Mouse (Mus musculus) embryonic facial prominence, embryonic 15.5 days (tissue): ENCODE measurements around the gene B4galnt2. TPM values are rescaled to one million over a fixed set of nuclear protein-coding genes. Genes with fewer than 3 reads are reported as not detected.

Experiments used
- ATAC-seq: fragments of 200-750 bp; cut with Nextera tagmentation; 2 replicates; pipeline ENCODE4 v1.8.0; 2017; ENCODE audit warnings: low read depth, moderate TSS enrichment; ENCODE audit not compliant: insufficient number of reproducible peaks, low FRiP score, low TSS enrichment
- H3K27ac ChIP-seq: fragments of 300-500 bp; sonication (generic); replicated peaks from 2 replicates; pipeline ENCODE4 v1.5.1; 2015; ENCODE audit warnings: mild to moderate bottlenecking, inconsistent platforms
- H3K27me3 ChIP-seq: fragments of 300-500 bp; sonication (generic); 2 replicates; pipeline ENCODE4 v1.6.1; 2015; ENCODE audit warnings: inconsistent platforms
- H3K36me3 ChIP-seq: fragments of 300-500 bp; sonication (generic); 2 replicates; pipeline ENCODE4 v1.6.1; 2015; ENCODE audit warnings: mild to moderate bottlenecking, inconsistent platforms
- H3K4me1 ChIP-seq: fragments of 300-500 bp; sonication (generic); 2 replicates; pipeline ENCODE4 v1.6.1; 2015; ENCODE audit warnings: inconsistent platforms
- H3K4me2 ChIP-seq: fragments of 300-500 bp; sonication (generic); replicated peaks from 2 replicates; pipeline ENCODE4 v1.6.1; 2015; ENCODE audit warnings: mild to moderate bottlenecking, inconsistent platforms
- H3K4me3 ChIP-seq: fragments of 300-500 bp; sonication (generic); replicated peaks from 2 replicates; pipeline ENCODE4 v1.5.1; 2015; ENCODE audit warnings: mild to moderate bottlenecking, inconsistent platforms
- H3K9ac ChIP-seq: fragments of 300-500 bp; sonication (generic); 2 replicates; pipeline ENCODE4 v1.6.1; 2015; ENCODE audit warnings: inconsistent platforms
- H3K9me3 ChIP-seq: fragments of 300-500 bp; sonication (generic); replicated peaks from 2 replicates; pipeline ENCODE4 v1.6.1; 2016; ENCODE audit warnings: inconsistent platforms
- whole genome bisulfite sequencing: fragments of 180-500 bp; shearing (Covaris S2); methylation state at CpG from one replicate; pipeline ENCODE4 v1.1.7; 2015; 5-methylcytosine and 5-hydroxymethylcytosine counted together
- polyA plus RNA-seq: library from polyadenylated mRNA; unstranded; fragments of >200 nt; fragmentation: Nextera tagmentation; extraction: Ambion mirVana; gene quantifications from 2 replicates; pipeline ENCODE4 v1.2.1, GENCODE M21; 2015

Gene B4galnt2
- polyA plus RNA-seq, 1 experiment from 2014 or later: 0.09 TPM

DNA sequence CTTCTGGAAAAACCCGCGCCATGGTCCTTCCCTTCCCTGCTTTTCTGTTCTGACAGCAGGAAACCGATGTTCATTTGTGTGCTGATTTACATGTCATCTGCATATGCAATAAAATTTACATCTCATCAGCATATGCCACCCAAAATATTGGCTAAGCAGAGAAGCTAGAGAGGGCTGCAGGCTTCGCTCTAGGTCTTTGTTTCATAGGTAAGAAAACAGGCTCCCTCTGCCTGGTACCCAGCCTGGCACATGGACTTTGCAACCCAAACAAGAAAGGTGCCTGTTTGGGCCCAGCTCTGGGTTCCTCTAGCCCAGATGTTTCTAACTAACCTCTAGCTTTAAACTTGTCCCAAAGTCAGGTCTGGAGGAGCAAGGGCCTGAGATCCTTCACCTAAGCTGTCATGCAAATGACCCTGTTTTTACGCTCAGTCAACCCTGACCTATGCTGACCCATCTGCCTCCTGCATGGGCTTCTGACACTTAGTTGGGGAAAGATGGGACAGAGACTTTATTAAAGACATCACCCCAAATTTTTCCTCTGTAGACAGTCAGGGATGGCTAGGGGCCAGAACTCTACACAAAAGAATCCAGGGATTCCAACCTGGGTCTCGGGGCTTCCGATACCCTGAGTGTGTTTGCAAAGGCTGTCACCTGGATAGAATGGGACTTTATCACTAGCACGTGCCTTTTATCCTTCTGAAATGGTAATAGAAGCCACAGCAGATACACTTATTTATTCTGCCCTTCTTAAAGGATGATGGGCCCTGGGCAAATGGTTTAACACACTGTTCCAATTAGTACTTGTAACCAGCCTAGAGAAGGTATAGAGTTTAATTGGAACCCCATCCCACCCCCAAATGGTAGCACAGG is 75.5 kb downstream of the B4galnt2 start:
- 75% methylated on average over 8 of the region's 8 CpGs for WGBS
- H3K27me3 ChIP-seq: peaks cover 42% of the 10 kb centered on the region

GRCm38 (mm10) chr11:95838598-95838997 is 76.1 kb downstream of the B4galnt2 start:
- no peak overlapping the region for H3K9ac ChIP-seq

More for the DNA sequence above, 75.5 kb downstream of the B4galnt2 start:
- peaks cover 40% of the 10 kb centered on the region for H3K4me1 ChIP-seq
- H3K9ac ChIP-seq: no peak overlapping the region
- H3K4me2 ChIP-seq: no peak overlapping the region
- H3K27ac ChIP-seq: no peak overlapping the region
- no peak overlapping the region for H3K4me3 ChIP-seq
- no peak for ATAC-seq
- H3K9me3 ChIP-seq: no peaks in the 10 kb centered on the region
- no peaks in the 10 kb centered on the region for H3K36me3 ChIP-seq

DNA sequence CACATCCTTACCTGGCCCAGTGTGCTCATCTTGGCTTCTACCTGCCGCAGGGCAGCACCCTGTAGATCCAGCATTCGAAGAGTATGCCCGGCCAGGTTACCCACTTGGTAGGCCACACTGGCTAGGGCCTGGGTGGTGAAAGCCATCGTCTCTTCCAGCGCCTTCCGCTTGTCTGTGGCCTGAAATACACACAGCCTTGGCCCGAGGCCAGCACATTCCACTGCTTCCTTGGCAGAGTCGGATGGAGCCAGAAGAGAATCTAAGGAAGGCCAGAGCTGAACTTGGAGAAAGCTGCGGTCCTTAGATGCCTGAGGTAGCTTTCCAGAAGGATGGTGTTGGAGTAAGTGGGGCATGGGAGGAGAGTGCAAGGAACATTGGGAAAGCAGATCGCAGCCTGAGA is 77.6 kb downstream of the B4galnt2 start, which contains the start of gene Gngt2:
Gene Gngt2, plus strand, starts transcription at position 158 of the 400 bp plus-strand sequence.
- Histone ChIP-seq H3K9ac (no peak within 1 kb of the TSS), H3K36me3 (no peaks in the 10 kb centered on the region), H3K27me3 (peaks cover 61% of the 10 kb centered on the region), H3K4me1 (peaks cover 44% of the 10 kb centered on the region), H3K4me3 (no peak within 1 kb of the TSS), H3K4me2 (peak within 1 kb of the TSS; percentile 24; the same call in 1 of the 2 replicates), H3K27ac (peak within 1 kb of the TSS; percentile 22; the same call in 1 of the 2 replicates), H3K9me3 (no peaks in the 10 kb centered on the region)
- ATAC-seq: 0 out of 2 replicates have a peak, but pooled peaks have one; percentile 5
- whole genome bisulfite sequencing: 43% methylated on average over 10 of the region's 10 CpGs

More at GRCm38 (mm10) chr11:95838598-95838997, 76.1 kb downstream of the B4galnt2 start:
- 75% methylated on average over 4 of the region's 4 CpGs for WGBS
- Histone ChIP-seq H3K9me3 (no peaks in the 10 kb centered on the region), H3K27me3 (peaks cover 46% of the 10 kb centered on the region), H3K4me3 (no peak overlapping the region), H3K27ac (no peak overlapping the region), H3K4me2 (no peak overlapping the region), H3K36me3 (no peaks in the 10 kb centered on the region), H3K4me1 (peaks cover 47% of the 10 kb centered on the region)
- ATAC-seq: no peak

DNA sequence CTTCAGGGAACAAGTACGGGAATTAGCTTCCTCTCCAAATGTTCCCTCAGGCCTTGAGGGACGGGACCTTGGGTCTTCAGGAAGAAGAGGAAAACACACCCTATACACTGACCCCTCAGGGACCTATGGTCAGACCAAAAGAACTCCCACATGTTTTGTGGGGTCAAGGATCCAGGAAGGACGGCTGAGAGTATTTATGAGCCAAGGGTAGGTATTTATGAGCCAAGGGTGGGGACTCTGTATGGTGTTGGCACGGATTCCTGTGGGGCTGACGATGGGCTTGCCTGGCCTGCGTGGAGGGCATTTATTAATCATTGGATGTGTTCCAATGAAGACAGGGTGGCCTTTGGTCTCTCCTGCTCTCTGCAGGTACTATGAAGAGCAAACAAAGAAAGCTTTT is 78.3 kb downstream of the B4galnt2 start:
- no peaks in the 10 kb centered on the region for H3K9me3 ChIP-seq
- no peak overlapping the region for H3K4me3 ChIP-seq
- H3K4me1 ChIP-seq: peaks cover 42% of the 10 kb centered on the region
- H3K27me3 ChIP-seq: peaks cover 61% of the 10 kb centered on the region
- H3K9ac ChIP-seq: no peak overlapping the region
- WGBS: 49% methylated on average over 6 of the region's 6 CpGs
- no peak overlapping the region for H3K4me2 ChIP-seq
- no peak for ATAC-seq
- no peak overlapping the region for H3K27ac ChIP-seq
- no peaks in the 10 kb centered on the region for H3K36me3 ChIP-seq

- WGBS: 43% methylated on average over 6 of the region's 6 CpGs
- no peaks in the 10 kb centered on the region for H3K9me3 ChIP-seq
Observed at GRCm38 (mm10) chr11:95835832-95836231, 78.9 kb downstream of the B4galnt2 start.

DNA sequence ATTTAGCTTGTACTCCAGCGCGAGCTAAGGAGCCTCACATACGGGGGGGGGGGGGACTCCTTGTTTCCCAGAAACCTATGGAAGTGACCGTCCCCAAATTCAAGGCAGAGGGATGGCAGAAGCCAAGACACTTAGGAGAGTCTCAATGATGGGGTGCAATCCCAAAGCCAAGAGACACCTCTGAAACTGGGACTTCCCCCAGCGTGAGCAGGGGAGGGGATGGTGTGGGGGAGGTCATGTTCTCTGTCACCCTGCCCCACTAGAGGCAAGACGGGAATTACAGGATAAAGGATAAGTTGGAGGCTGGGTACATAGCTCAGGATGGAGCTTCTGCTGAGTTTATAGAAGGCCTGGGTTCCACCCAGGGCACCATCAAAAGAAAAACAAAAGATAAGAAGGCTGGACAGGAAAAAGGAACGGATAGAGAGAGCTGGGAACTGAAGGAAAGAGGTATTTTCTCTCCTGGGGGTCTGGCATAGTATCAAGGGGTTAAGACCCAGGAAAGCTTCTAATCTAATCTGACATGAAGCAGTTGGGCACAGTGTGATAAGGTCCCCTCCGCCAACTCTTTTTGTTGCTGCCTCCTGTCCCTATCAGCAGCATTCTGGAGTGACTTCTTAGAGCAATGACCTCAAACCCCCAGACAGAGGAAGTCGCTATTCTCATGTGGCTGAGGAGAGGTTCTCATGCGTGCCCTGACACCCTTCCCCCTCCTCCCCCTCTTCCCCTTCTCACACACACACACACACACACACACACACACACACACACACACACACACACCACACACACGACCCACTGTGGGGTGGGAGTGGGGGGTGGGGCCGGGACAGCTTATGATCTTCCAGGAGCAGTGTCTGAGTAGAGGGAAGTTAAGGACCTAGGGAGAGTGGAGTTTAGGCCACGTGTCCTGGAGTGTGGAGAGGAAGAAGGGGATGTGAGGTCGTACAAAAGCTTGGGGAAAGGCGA is 79.7 kb downstream of the B4galnt2 start:
- WGBS: 22% methylated on average over 15 of the region's 15 CpGs
- no peak overlapping the region for H3K27ac ChIP-seq
- peaks cover 56% of the 10 kb centered on the region for H3K4me1 ChIP-seq
- peaks cover 72% of the 10 kb centered on the region for H3K27me3 ChIP-seq
- H3K4me2 ChIP-seq: no peak overlapping the region; the same call in 1 of the 2 replicates
- H3K9ac ChIP-seq: no peak overlapping the region
- H3K9me3 ChIP-seq: no peaks in the 10 kb centered on the region
- no peak for ATAC-seq
- no peaks in the 10 kb centered on the region for H3K36me3 ChIP-seq
- H3K4me3 ChIP-seq: no peak overlapping the region

More at GRCm38 (mm10) chr11:95835832-95836231, 78.9 kb downstream of the B4galnt2 start:
- no peak overlapping the region for H3K27ac ChIP-seq
- peaks cover 48% of the 10 kb centered on the region for H3K4me1 ChIP-seq
- H3K27me3 ChIP-seq: peaks cover 64% of the 10 kb centered on the region
- H3K4me3 ChIP-seq: no peak overlapping the region
- no peaks in the 10 kb centered on the region for H3K36me3 ChIP-seq
- H3K4me2 ChIP-seq: no peak overlapping the region
- no peak overlapping the region for H3K9ac ChIP-seq
- ATAC-seq: no peak

- Histone ChIP-seq H3K4me1 (peaks cover 58% of the 10 kb centered on the region), H3K4me3 (no peak overlapping the region), H3K9ac (no peak overlapping the region), H3K4me2 (peak overlapping the region; percentile 15), H3K27ac (no peak overlapping the region), H3K27me3 (peaks cover 80% of the 10 kb centered on the region), H3K36me3 (no peaks in the 10 kb centered on the region), H3K9me3 (no peaks in the 10 kb centered on the region)
- ATAC-seq: 0 out of 2 replicates have a peak, but pooled peaks have one; percentile 21
- 7% methylated on average over 22 of the region's 22 CpGs for WGBS
Observed at GRCm38 (mm10) chr11:95834143-95834667, 80.5 kb downstream of the B4galnt2 start.

DNA sequence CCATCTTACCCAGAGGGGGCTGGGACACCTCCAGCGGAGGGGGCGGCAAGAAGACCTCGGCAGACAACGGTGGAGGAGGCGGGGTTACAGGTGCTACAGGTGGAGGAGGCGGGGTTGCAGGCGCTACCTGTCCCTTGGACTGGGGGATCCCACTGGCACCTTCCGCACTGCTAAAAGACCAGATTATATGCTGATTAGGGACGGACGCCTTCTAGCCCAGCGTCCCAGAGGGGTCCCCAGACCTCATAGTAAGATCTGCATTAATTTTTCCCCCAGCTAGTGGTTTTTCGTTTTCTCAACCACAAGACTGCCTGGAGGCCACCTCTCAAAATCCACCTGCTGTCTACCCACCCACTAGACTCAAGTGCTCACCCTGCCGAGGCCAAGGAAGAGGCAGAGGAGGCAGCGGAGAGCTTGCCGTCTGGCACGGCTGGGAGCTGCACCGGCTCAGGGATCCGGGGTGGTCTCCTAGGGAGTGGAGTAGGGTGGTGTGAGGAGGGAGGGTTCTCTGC is 81.0 kb downstream of the B4galnt2 start:
- 12% methylated on average over 18 of the region's 18 CpGs for WGBS
- Histone ChIP-seq H3K4me1 (peaks cover 58% of the 10 kb centered on the region), H3K27me3 (peaks cover 86% of the 10 kb centered on the region), H3K9me3 (no peaks in the 10 kb centered on the region), H3K27ac (no peak overlapping the region), H3K4me3 (no peak overlapping the region), H3K9ac (no peak overlapping the region), H3K36me3 (no peaks in the 10 kb centered on the region), H3K4me2 (peak overlapping the region; percentile 15; the same call in 1 of the 2 replicates)
- ATAC-seq: 0 out of 2 replicates have a peak, but pooled peaks have one; percentile 8

DNA sequence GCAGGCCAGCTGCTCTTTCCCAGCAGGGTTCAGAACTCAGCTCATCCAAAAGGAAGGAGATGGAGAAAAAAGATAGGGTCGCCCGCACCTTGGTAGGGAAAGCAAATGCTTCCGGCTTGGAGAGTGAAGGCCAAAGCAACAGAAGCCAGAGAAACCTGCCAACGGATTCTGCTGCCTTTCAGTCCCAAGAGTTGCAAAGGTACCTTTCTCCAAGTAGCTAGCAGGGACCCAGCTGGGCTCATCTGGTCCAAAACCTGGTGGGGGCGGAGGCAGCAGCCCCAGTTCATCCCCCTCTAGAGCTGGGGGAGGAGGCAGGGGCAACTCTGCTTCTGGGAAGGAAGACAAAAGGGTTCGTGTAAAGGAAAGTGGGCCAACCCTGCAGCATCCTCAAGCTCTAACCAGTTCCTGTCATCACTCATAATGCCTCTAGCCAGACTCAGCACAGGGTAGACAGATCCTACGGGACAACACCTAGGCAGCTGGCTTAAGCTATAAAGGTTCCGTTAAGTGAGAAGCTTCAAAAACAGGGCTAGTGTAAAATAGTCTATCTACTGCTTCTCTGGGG is 81.6 kb downstream of the B4galnt2 start:
- WGBS: 24% methylated on average over 8 of the region's 8 CpGs

More for the DNA sequence above, 81.6 kb downstream of the B4galnt2 start:
- Histone ChIP-seq H3K27ac (no peak overlapping the region), H3K9me3 (no peaks in the 10 kb centered on the region), H3K9ac (no peak overlapping the region), H3K36me3 (no peaks in the 10 kb centered on the region), H3K4me1 (peaks cover 58% of the 10 kb centered on the region), H3K4me3 (no peak overlapping the region), H3K27me3 (peaks cover 92% of the 10 kb centered on the region), H3K4me2 (no peak overlapping the region)
- ATAC-seq: no peak
